Mouse (Mus musculus) bone marrow macrophage, adult 2 months (primary cell): ENCODE data around the gene Rassf7.

Source experiments
- CTCF ChIP-seq: IDR thresholded peaks from 2 replicates; pipeline ENCODE4 v1.5.1; 2012; ENCODE audit warnings: low read depth, mild to moderate bottlenecking, low read length, moderate library complexity
- POLR2A ChIP-seq: IDR thresholded peaks from 2 replicates; pipeline ENCODE4 v1.6.1; 2012; ENCODE audit warnings: mild to moderate bottlenecking, low read depth, low read length, borderline replicate concordance

- no peak for TF ChIP-seq POLR2A
- no peak for TF ChIP-seq CTCF
Measured at GRCm38 (mm10) chr7:141222126-141222467, 6.4 kb downstream of the Rassf7 start.
